Mouse (Mus musculus) T-helper 1 cell (primary cell): ENCODE data around the gene Ncapd3.

Experiments used
- in situ Hi-C: fragments of 300-600 bp; cut with MboI, MseI; formaldehyde crosslinking; loops from one replicate; pipeline ENCODE4 v1.15.1; 2025; ENCODE audit warnings: high pct_unique_total_duplicates

Gene Ncapd3

GRCm38 (mm10) chr9:27122076-27122475 is 92.1 kb downstream of the Ncapd3 start:
- in situ Hi-C loops: no loop called here

- in situ Hi-C loops: no loop called here
Measured at GRCm38 (mm10) chr9:27122963-27123362, 93.0 kb downstream of the Ncapd3 start.

GRCm38 (mm10) chr9:27123947-27124346 is 94.0 kb downstream of the Ncapd3 start:
- in situ Hi-C loops: no loop called here

- in situ Hi-C loops: loop anchor here (5.0 kb wide), 1 partner anchor 47 kb away; no protein-coding TSS in a partner anchor
Measured at GRCm38 (mm10) chr9:27125450-27125849, 95.5 kb downstream of the Ncapd3 start.

- in situ Hi-C loops: loop anchor here (5.0 kb wide), 1 partner anchor 46 kb away; no protein-coding TSS in a partner anchor
Measured at GRCm38 (mm10) chr9:27126543-27126942, 96.6 kb downstream of the Ncapd3 start.

- in situ Hi-C loops: loop anchor here (5.0 kb wide), 1 partner anchor 44 kb away; no protein-coding TSS in a partner anchor
Measured at GRCm38 (mm10) chr9:27128629-27129028, 98.7 kb downstream of the Ncapd3 start.

GRCm38 (mm10) chr9:27134410-27134809 is 104.4 kb downstream of the Ncapd3 start:
- in situ Hi-C loops: no loop called here

GRCm38 (mm10) chr9:27135372-27135771 is 105.4 kb downstream of the Ncapd3 start:
- in situ Hi-C loops: no loop called here

GRCm38 (mm10) chr9:27136651-27137050 is 106.7 kb downstream of the Ncapd3 start:
- in situ Hi-C loops: no loop called here

- in situ Hi-C loops: no loop called here
Measured at GRCm38 (mm10) chr9:27140432-27141065, 110.6 kb downstream of the Ncapd3 start.

GRCm38 (mm10) chr9:27144271-27144840 is 114.4 kb downstream of the Ncapd3 start:
- in situ Hi-C loops: no loop called here
